Mouse (Mus musculus): ENCODE measurements at regions not wholly inside any gene's neighbourhood (a gene's known extent, or its start where the extent isn't known, plus 50 kb on each side); places are given as distances from the start of the nearest gene placed in this dataset.

- TF ChIP-seq EP300 (IDR thresholded peaks at IDR 0.05) (no peak), CTCF (IDR thresholded peaks at IDR 0.05) (no peak)
These were observed 411.3 kb downstream of the Klf5 start for GRCm38 (mm10) chr14:99709764-99710163.

All from lung, postnatal 0 days (tissue).